Mouse (Mus musculus): ENCODE data around the gene Pla2g6. TPM values are rescaled to one million over a fixed set of nuclear protein-coding genes. Genes with fewer than 3 reads are reported as not detected.
A peak's percentile ranks its signal among the peaks of the same experiment; 100 is the strongest.

The Pla2g6 gene
- total and polyA plus RNA-seq, 2 experiments from 2014 or later: 15.2 to 28.8 TPM

- no peaks in the 10 kb centered on the region for H3K36me3 ChIP-seq (ENCODE audit: insufficient read depth, low read length)
- no peak overlapping the region for H3K9ac ChIP-seq (replicated peaks; ENCODE audit: low read length)
- no peak overlapping the region for H3K4me2 ChIP-seq (ENCODE audit: low read depth, low read length)
- no peak for TF ChIP-seq CTCF (IDR thresholded peaks at IDR 0.05; ENCODE audit: low read depth)
- H3K27me3 ChIP-seq (ENCODE audit: insufficient read depth, low read length): peaks cover 7% of the 10 kb centered on the region
- peaks cover 12% of the 10 kb centered on the region; the same call in 1 of the 2 replicates for H3K4me1 ChIP-seq (ENCODE audit: insufficient read depth, low read length)
- H3K9me3 ChIP-seq (ENCODE audit: low read length): no peaks in the 10 kb centered on the region
- ATAC-seq: no peak
- H3K4me3 ChIP-seq (ENCODE audit: low read length): no peak overlapping the region
- H3K27ac ChIP-seq: no peak overlapping the region
- no peak for DNase-seq (ENCODE audit: low spot score)
- WGBS: 28% methylated on average over 17 of the region's 17 CpGs
Observed at GRCm38 (mm10) chr15:79258521-79258920, 69.7 kb downstream of the Pla2g6 start.

GRCm38 (mm10) chr15:79254661-79255060, 73.5 kb downstream of the Pla2g6 start, which contains the start of gene Slc16a8:
Slc16a8 (minus strand) TSS chr15:79254761.
- Histone ChIP-seq H3K27me3 (ENCODE audit: insufficient read depth, low read length) (peaks cover 4% of the 10 kb centered on the region; the same call in 1 of the 2 replicates), H3K9me3 (ENCODE audit: low read length) (no peaks in the 10 kb centered on the region), H3K4me3 (ENCODE audit: low read length) (no peak within 1 kb of the TSS), H3K4me1 (ENCODE audit: insufficient read depth, low read length) (0 out of 2 replicates have a peak, but pooled peaks cover 7% of the 10 kb centered on the region), H3K9ac (replicated peaks; ENCODE audit: low read length) (no peak within 1 kb of the TSS), H3K27ac (no peak within 1 kb of the TSS), H3K4me2 (ENCODE audit: low read depth, low read length) (no peak within 1 kb of the TSS), H3K36me3 (ENCODE audit: insufficient read depth, low read length) (no peaks in the 10 kb centered on the region)
- no peak for TF ChIP-seq CTCF (IDR thresholded peaks at IDR 0.05; ENCODE audit: low read depth)
- DNase-seq (ENCODE audit: low spot score) (no peak), ATAC-seq (no peak)
- 28% methylated on average over 3 of the region's 3 CpGs for WGBS

- Histone ChIP-seq H3K4me1 (ENCODE audit: insufficient read depth, low read length) (0 out of 2 replicates have a peak, but pooled peaks cover 7% of the 10 kb centered on the region), H3K4me2 (ENCODE audit: low read depth, low read length) (peak overlapping the region; percentile 60), H3K9ac (replicated peaks; ENCODE audit: low read length) (peak overlapping the region; percentile 46; the same call in 1 of the 2 replicates), H3K27me3 (ENCODE audit: insufficient read depth, low read length) (no peaks in the 10 kb centered on the region), H3K9me3 (ENCODE audit: low read length) (no peaks in the 10 kb centered on the region), H3K27ac (no peak overlapping the region), H3K4me3 (ENCODE audit: low read length) (peak overlapping the region; percentile 30), H3K36me3 (ENCODE audit: insufficient read depth, low read length) (peaks cover 12% of the 10 kb centered on the region)
- WGBS: 25% methylated on average over 24 of the region's 24 CpGs
- DNase-seq (ENCODE audit: low spot score): no peak
- TF ChIP-seq CTCF (IDR thresholded peaks at IDR 0.05; ENCODE audit: low read depth): no peak
- no peak for ATAC-seq
Observed at GRCm38 (mm10) chr15:79252580-79252979, 75.6 kb downstream of the Pla2g6 start.

GRCm38 (mm10) chr15:79251781-79252491, 76.3 kb downstream of the Pla2g6 start:
- ATAC-seq: peak; percentile 60
- 2% methylated on average over 55 of the region's 61 CpGs for WGBS
- no peaks in the 10 kb centered on the region for H3K27me3 ChIP-seq (ENCODE audit: insufficient read depth, low read length)

GRCm38 (mm10) chr15:79251168-79251567, 77.0 kb downstream of the Pla2g6 start:
- peak overlapping the region; percentile 11; the same call in 1 of the 2 replicates for H3K27ac ChIP-seq
- no peak overlapping the region for H3K9ac ChIP-seq (replicated peaks; ENCODE audit: low read length)
- peak; percentile 12 for DNase-seq (ENCODE audit: low spot score)
- no peaks in the 10 kb centered on the region for H3K27me3 ChIP-seq (ENCODE audit: insufficient read depth, low read length)
- 49% methylated on average over 7 of the region's 7 CpGs for WGBS
- H3K4me1 ChIP-seq (ENCODE audit: insufficient read depth, low read length): 0 out of 2 replicates have a peak, but pooled peaks cover 7% of the 10 kb centered on the region
- no peak for TF ChIP-seq CTCF (IDR thresholded peaks at IDR 0.05; ENCODE audit: low read depth)
- peaks cover 22% of the 10 kb centered on the region for H3K36me3 ChIP-seq (ENCODE audit: insufficient read depth, low read length)
- H3K4me3 ChIP-seq (ENCODE audit: low read length): no peak overlapping the region
- ATAC-seq: peak; percentile 4; the same call in 1 of the 2 replicates
- H3K9me3 ChIP-seq (ENCODE audit: low read length): no peaks in the 10 kb centered on the region
- H3K4me2 ChIP-seq (ENCODE audit: low read depth, low read length): no peak overlapping the region

More at GRCm38 (mm10) chr15:79251781-79252491, 76.3 kb downstream of the Pla2g6 start:
- Histone ChIP-seq H3K27ac (no peak overlapping the region), H3K4me1 (ENCODE audit: insufficient read depth, low read length) (0 out of 2 replicates have a peak, but pooled peaks cover 7% of the 10 kb centered on the region), H3K9me3 (ENCODE audit: low read length) (no peaks in the 10 kb centered on the region), H3K36me3 (ENCODE audit: insufficient read depth, low read length) (peaks cover 15% of the 10 kb centered on the region), H3K4me2 (ENCODE audit: low read depth, low read length) (peak overlapping the region; percentile 60), H3K4me3 (ENCODE audit: low read length) (peak overlapping the region; percentile 30), H3K9ac (replicated peaks; ENCODE audit: low read length) (peak overlapping the region; percentile 46)
- peak; percentile 61 for TF ChIP-seq CTCF (IDR thresholded peaks at IDR 0.05; ENCODE audit: low read depth)
- DNase-seq (ENCODE audit: low spot score): peak; percentile 52

- WGBS: 77% methylated on average over 2 of the region's 2 CpGs
- no peaks in the 10 kb centered on the region for H3K27me3 ChIP-seq (ENCODE audit: insufficient read depth, low read length)
Observed at GRCm38 (mm10) chr15:79250236-79250635, 78.0 kb downstream of the Pla2g6 start.

More at GRCm38 (mm10) chr15:79250236-79250635, 78.0 kb downstream of the Pla2g6 start:
- ATAC-seq (no peak), DNase-seq (ENCODE audit: low spot score) (no peak)
- H3K9ac ChIP-seq (replicated peaks; ENCODE audit: low read length): no peak overlapping the region
- H3K27ac ChIP-seq: no peak overlapping the region
- 0 out of 2 replicates have a peak, but pooled peaks cover 7% of the 10 kb centered on the region for H3K4me1 ChIP-seq (ENCODE audit: insufficient read depth, low read length)
- no peaks in the 10 kb centered on the region for H3K9me3 ChIP-seq (ENCODE audit: low read length)
- TF ChIP-seq CTCF (IDR thresholded peaks at IDR 0.05; ENCODE audit: low read depth): no peak
- no peak overlapping the region for H3K4me2 ChIP-seq (ENCODE audit: low read depth, low read length)
- peaks cover 32% of the 10 kb centered on the region for H3K36me3 ChIP-seq (ENCODE audit: insufficient read depth, low read length)
- H3K4me3 ChIP-seq (ENCODE audit: low read length): no peak overlapping the region

Measured in hindbrain, postnatal 0 days (tissue).